Mouse (Mus musculus): Measurements from ENCODE around the gene Atp5d.

- no peak for TF ChIP-seq CTCF (IDR thresholded peaks at IDR 0.05; ENCODE audit: borderline replicate concordance, insufficient read depth, low read depth, low read length)
- TF ChIP-seq POLR2A (IDR thresholded peaks at IDR 0.05; ENCODE audit: borderline replicate concordance, insufficient read depth, low read length) = no peak
Measured at GRCm38 (mm10) chr10:80130403-80131031, 7.9 kb upstream of the Atp5d start.

Data from cerebellum, adult 2 months (tissue).